Mouse (Mus musculus) cerebellum, postnatal 10 days (tissue): ENCODE results near the gene Tnf.

Experiments
- DNase-seq, 2 experiments: peaks; one replicate each; pipeline ENCODE4 v3.0.0; 2021; ENCODE audit warnings: mixed read lengths in 2 of 2

Gene Tnf

GRCm38 (mm10) chr17:35233114-35233980 is 31.5 kb upstream of the Tnf start, which contains the start of gene Atp6v1g2:
TSS of gene Atp6v1g2 (plus strand) at chr17:35233660.
- peak in 1 of 2 experiments; percentile 11 for DNase-seq

- DNase-seq: no peak
These were observed 30.9 kb upstream of the Tnf start for GRCm38 (mm10) chr17:35232659-35233058.

- DNase-seq: peak; percentile 92 to 96
These were observed 30.2 kb upstream of the Tnf start for GRCm38 (mm10) chr17:35232043-35232442.

GRCm38 (mm10) chr17:35231022-35231421 is 29.2 kb upstream of the Tnf start:
- DNase-seq: no peak

- DNase-seq: no peak
These were observed 24.8 kb upstream of the Tnf start for GRCm38 (mm10) chr17:35226561-35227046.

- no peak for DNase-seq
These were observed 23.6 kb upstream of the Tnf start for GRCm38 (mm10) chr17:35225456-35225855.

GRCm38 (mm10) chr17:35224641-35225040 is 22.8 kb upstream of the Tnf start:
- DNase-seq: no peak

GRCm38 (mm10) chr17:35222299-35222698 is 20.5 kb upstream of the Tnf start:
- no peak for DNase-seq

- no peak for DNase-seq
These were observed 18.5 kb upstream of the Tnf start, which contains the start of gene Gm16181 for GRCm38 (mm10) chr17:35220156-35220952. TSS of gene Gm16181 (plus strand) at chr17:35220834.

- DNase-seq: no peak
These were observed 17.8 kb upstream of the Tnf start for GRCm38 (mm10) chr17:35219601-35220041.

- DNase-seq: no peak
These were observed 16.8 kb upstream of the Tnf start for GRCm38 (mm10) chr17:35218516-35219193.

- no peak for DNase-seq
These were observed 11.3 kb upstream of the Tnf start for GRCm38 (mm10) chr17:35213071-35213470.

- no peak for DNase-seq
These were observed 8.8 kb upstream of the Tnf start for GRCm38 (mm10) chr17:35210593-35210992.

- no peak for DNase-seq
These were observed 8.2 kb upstream of the Tnf start for GRCm38 (mm10) chr17:35209785-35210535.

- DNase-seq: no peak
These were observed 3.6 kb upstream of the Tnf start for GRCm38 (mm10) chr17:35205380-35205769.

GRCm38 (mm10) chr17:35204494-35205379 is 2.9 kb upstream of the Tnf start, which contains the start of gene Lta:
TSS of gene Lta (minus strand) at chr17:35205351.
- DNase-seq: no peak

- DNase-seq: no peak
These were observed 635 bp upstream of the Tnf start for GRCm38 (mm10) chr17:35202442-35202841.

- DNase-seq: no peak
These were observed 679 bp downstream of the Tnf start for GRCm38 (mm10) chr17:35201128-35201527.

GRCm38 (mm10) chr17:35200398-35200797 is 1.4 kb downstream of the Tnf start:
- no peak for DNase-seq

GRCm38 (mm10) chr17:35198946-35199345 is 2.9 kb downstream of the Tnf start:
- DNase-seq: no peak

GRCm38 (mm10) chr17:35198029-35198428 is 3.8 kb downstream of the Tnf start:
- DNase-seq: no peak
